Mouse (Mus musculus) embryonic facial prominence, embryonic 11.5 days (tissue): ENCODE data around the gene Bud23. TPM values are rescaled to one million over a fixed set of nuclear protein-coding genes. Genes with fewer than 3 reads are reported as not detected.
A peak's percentile ranks its signal among the peaks of the same experiment; 100 is the strongest.

Experiments used
- ATAC-seq: fragments of 200-750 bp; cut with Nextera tagmentation; replicated peaks from 2 replicates; pipeline ENCODE4 v1.8.0; 2017; ENCODE audit warnings: low read depth; ENCODE audit not compliant: insufficient number of reproducible peaks, low FRiP score, low TSS enrichment
- DNase-seq: peaks from one replicate; pipeline ENCODE4 v3.0.0-alpha.2; 2015; ENCODE audit warnings: low spot score
- H3K27ac ChIP-seq: fragments of 300-500 bp; sonication (generic); replicated peaks from 2 replicates; pipeline ENCODE4 v1.5.1; 2014; ENCODE audit warnings: mild to moderate bottlenecking, low read depth, low read length, control low read depth
- H3K27me3 ChIP-seq: fragments of 300-500 bp; sonication (generic); 2 replicates; pipeline ENCODE4 v1.6.1; 2014; ENCODE audit warnings: mild to moderate bottlenecking, low read length, moderate library complexity, mixed read lengths; ENCODE audit not compliant: control insufficient read depth, insufficient read depth
- H3K36me3 ChIP-seq: fragments of 300-500 bp; sonication (generic); replicated peaks from 2 replicates; pipeline ENCODE4 v1.6.1; 2014; ENCODE audit warnings: low read depth, mild to moderate bottlenecking, low read length, moderate library complexity, mixed read lengths; ENCODE audit not compliant: control insufficient read depth, insufficient read depth
- H3K4me1 ChIP-seq: fragments of 300-500 bp; sonication (generic); 2 replicates; pipeline ENCODE4 v1.6.1; 2014; ENCODE audit warnings: low read length, mixed read lengths; ENCODE audit not compliant: control insufficient read depth, insufficient read depth
- H3K4me2 ChIP-seq: fragments of 300-500 bp; sonication (generic); 2 replicates; pipeline ENCODE4 v1.6.1; 2014; ENCODE audit warnings: low read depth, mild to moderate bottlenecking, control low read depth, low read length, moderate library complexity
- H3K4me3 ChIP-seq: fragments of 300-500 bp; sonication (generic); 2 replicates; pipeline ENCODE4 v1.5.1; 2014; ENCODE audit warnings: low read depth, low read length, control low read depth
- H3K9ac ChIP-seq: fragments of 300-500 bp; sonication (generic); replicated peaks from 2 replicates; pipeline ENCODE4 v1.6.1; 2014; ENCODE audit warnings: mild to moderate bottlenecking, control low read depth, low read length
- H3K9me3 ChIP-seq: fragments of 300-500 bp; sonication (generic); replicated peaks from 2 replicates; pipeline ENCODE4 v1.6.1; 2016; ENCODE audit warnings: mild to moderate bottlenecking, low read length, inconsistent platforms, mixed read lengths; ENCODE audit not compliant: control insufficient read depth
- WGBS: fragments of 180-500 bp; shearing (Covaris S2); extraction: QIAGEN DNeasy Blood & Tissue Kit; methylation state at CpG from one replicate; pipeline ENCODE4 v1.1.7; 2014; 5-methylcytosine and 5-hydroxymethylcytosine counted together
- polyA plus RNA-seq: library from polyadenylated mRNA; unstranded; fragments of >200 nt; fragmentation: Nextera tagmentation; extraction: Ambion mirVana; gene quantifications from 2 replicates; pipeline ENCODE4 v1.2.1, GENCODE M21; 2014

The Bud23 gene
- polyA plus RNA-seq, 1 experiment from 2014 or later: 136 TPM

- ATAC-seq (peak; percentile 82), DNase-seq (peak; percentile 94)
- Histone ChIP-seq H3K4me2 (peak within 1 kb of the TSS; percentile 73), H3K4me1 (peaks cover 9% of the 10 kb centered on the region), H3K4me3 (peak within 1 kb of the TSS; percentile 97), H3K9ac (peak within 1 kb of the TSS; percentile 98), H3K27ac (peak within 1 kb of the TSS; percentile 84), H3K9me3 (no peaks in the 10 kb centered on the region), H3K36me3 (no peaks in the 10 kb centered on the region; the same call in 1 of the 2 replicates), H3K27me3 (no peaks in the 10 kb centered on the region)
- under 1% methylated on average over 56 of the region's 83 CpGs for WGBS
These were observed 13.1 kb upstream of the Bud23 start, which contains the start of gene Vps37d for GRCm38 (mm10) chr5:135077564-135078481. Gene Vps37d, minus strand, starts transcription at chr5:135078266.

GRCm38 (mm10) chr5:135076931-135077505 is 12.3 kb upstream of the Bud23 start:
- peak; percentile 61 for DNase-seq
- peaks cover 5% of the 10 kb centered on the region for H3K36me3 ChIP-seq
- WGBS: 23% methylated on average over 14 of the region's 14 CpGs
- no peaks in the 10 kb centered on the region for H3K27me3 ChIP-seq
- peak overlapping the region; percentile 73 for H3K4me2 ChIP-seq
- H3K9ac ChIP-seq: peak overlapping the region; percentile 98
- peak; percentile 57 for ATAC-seq
- H3K4me3 ChIP-seq: peak overlapping the region; percentile 97
- peaks cover 9% of the 10 kb centered on the region for H3K4me1 ChIP-seq
- no peak overlapping the region; the same call in 1 of the 2 replicates for H3K27ac ChIP-seq
- no peaks in the 10 kb centered on the region for H3K9me3 ChIP-seq

- 88% methylated on average over 14 of the region's 14 CpGs for WGBS
- Histone ChIP-seq H3K27me3 (no peaks in the 10 kb centered on the region), H3K36me3 (peaks cover 5% of the 10 kb centered on the region), H3K4me2 (no peak overlapping the region), H3K27ac (no peak overlapping the region), H3K9me3 (no peaks in the 10 kb centered on the region), H3K4me3 (no peak overlapping the region), H3K4me1 (peaks cover 9% of the 10 kb centered on the region), H3K9ac (0 out of 2 replicates have a peak overlapping the region, but pooled peaks have one; percentile 32)
- DNase-seq: no peak
- no peak for ATAC-seq
These were observed 11.6 kb upstream of the Bud23 start for GRCm38 (mm10) chr5:135076368-135076767.

- peaks cover 9% of the 10 kb centered on the region for H3K4me1 ChIP-seq
- H3K27me3 ChIP-seq: no peaks in the 10 kb centered on the region
- no peak overlapping the region for H3K9ac ChIP-seq
- H3K36me3 ChIP-seq: peaks cover 5% of the 10 kb centered on the region
- ATAC-seq (no peak), DNase-seq (no peak)
- H3K4me3 ChIP-seq: no peak overlapping the region
- WGBS: 66% methylated on average over 4 of the region's 4 CpGs
- H3K4me2 ChIP-seq: no peak overlapping the region
- H3K27ac ChIP-seq: no peak overlapping the region
- no peaks in the 10 kb centered on the region for H3K9me3 ChIP-seq
These were observed 10.9 kb upstream of the Bud23 start for GRCm38 (mm10) chr5:135075655-135076054.

GRCm38 (mm10) chr5:135073349-135074150 is 8.8 kb upstream of the Bud23 start:
- DNase-seq (no peak), ATAC-seq (no peak)
- Histone ChIP-seq H3K27me3 (no peaks in the 10 kb centered on the region), H3K27ac (peak overlapping the region; percentile 47; the same call in 1 of the 2 replicates), H3K4me3 (no peak overlapping the region), H3K9me3 (no peaks in the 10 kb centered on the region), H3K4me2 (peak overlapping the region; percentile 27), H3K36me3 (peaks cover 5% of the 10 kb centered on the region), H3K4me1 (peaks cover 9% of the 10 kb centered on the region), H3K9ac (peak overlapping the region; percentile 32)
- WGBS: 19% methylated on average over 21 of the region's 26 CpGs

GRCm38 (mm10) chr5:135072720-135073119 is 8.0 kb upstream of the Bud23 start:
- Histone ChIP-seq H3K9ac (no peak overlapping the region), H3K36me3 (peaks cover 5% of the 10 kb centered on the region), H3K27me3 (no peaks in the 10 kb centered on the region), H3K4me3 (no peak overlapping the region), H3K27ac (no peak overlapping the region), H3K9me3 (no peaks in the 10 kb centered on the region), H3K4me2 (no peak overlapping the region), H3K4me1 (peaks cover 9% of the 10 kb centered on the region)
- WGBS: 64% methylated on average over 6 of the region's 6 CpGs
- no peak for DNase-seq
- no peak for ATAC-seq

- no peak for DNase-seq
- Histone ChIP-seq H3K36me3 (peaks cover 5% of the 10 kb centered on the region), H3K27me3 (no peaks in the 10 kb centered on the region), H3K4me1 (peaks cover 9% of the 10 kb centered on the region), H3K4me3 (no peak overlapping the region), H3K4me2 (no peak overlapping the region), H3K9me3 (no peaks in the 10 kb centered on the region), H3K9ac (no peak overlapping the region), H3K27ac (no peak overlapping the region)
- WGBS: 100% methylated on average over 2 of the region's 2 CpGs
- ATAC-seq: no peak
These were observed 7.3 kb upstream of the Bud23 start for GRCm38 (mm10) chr5:135072061-135072460.
